Mouse (Mus musculus) kidney, embryonic 14.5 days (tissue): ENCODE data around the gene Ptprm. TPM values are rescaled to one million over a fixed set of nuclear protein-coding genes. Genes with fewer than 3 reads are reported as not detected.
"Not testable (repeated sequence)": the region's sequence is repeated elsewhere in the genome, so short reads cannot be mapped to it uniquely, and the experiment has no call there.

ENCODE experiments used
- ATAC-seq: fragments of 200-750 bp; cut with Nextera tagmentation; 2 replicates; pipeline ENCODE4 v1.8.0; 2017; ENCODE audit warnings: moderate number of reproducible peaks, mild to moderate bottlenecking, moderate TSS enrichment, moderate library complexity; ENCODE audit not compliant: low FRiP score, low TSS enrichment
- H3K27ac ChIP-seq: fragments of 300-500 bp; sonication (generic); 2 replicates; pipeline ENCODE4 v1.5.1; 2014; ENCODE audit warnings: low read depth, mild to moderate bottlenecking, low read length, moderate library complexity, mixed read lengths
- H3K27me3 ChIP-seq: fragments of 300-500 bp; sonication (generic); 2 replicates; pipeline ENCODE4 v1.6.1; 2014; ENCODE audit warnings: mild to moderate bottlenecking, low read length; ENCODE audit not compliant: control insufficient read depth, insufficient read depth
- H3K36me3 ChIP-seq: fragments of 300-500 bp; sonication (generic); 2 replicates; pipeline ENCODE4 v1.6.1; 2014; ENCODE audit warnings: low read length, mixed read lengths; ENCODE audit not compliant: control insufficient read depth, insufficient read depth
- H3K4me1 ChIP-seq: fragments of 300-500 bp; sonication (generic); 2 replicates; pipeline ENCODE4 v1.6.1; 2014; ENCODE audit warnings: low read length, mixed read lengths; ENCODE audit not compliant: control insufficient read depth, insufficient read depth
- H3K4me2 ChIP-seq: fragments of 300-500 bp; sonication (generic); replicated peaks from 2 replicates; pipeline ENCODE4 v1.6.1; 2014; ENCODE audit warnings: low read depth, mild to moderate bottlenecking, low read length
- H3K4me3 ChIP-seq: fragments of 300-500 bp; sonication (generic); 2 replicates; pipeline ENCODE4 v1.5.1; 2014; ENCODE audit warnings: mild to moderate bottlenecking, low read length
- H3K9ac ChIP-seq: fragments of 300-500 bp; sonication (generic); 2 replicates; pipeline ENCODE4 v1.6.1; 2014; ENCODE audit warnings: low read depth, mild to moderate bottlenecking, low read length, moderate library complexity
- H3K9me3 ChIP-seq: fragments of 300-500 bp; sonication (generic); 2 replicates; pipeline ENCODE4 v1.6.1; 2016; ENCODE audit warnings: low read length; ENCODE audit not compliant: control insufficient read depth
- WGBS: fragments of 180-500 bp; shearing (Covaris S2); extraction: QIAGEN DNeasy Blood & Tissue Kit; methylation state at CpG from one replicate; pipeline ENCODE4 v1.1.7; 2014; 5-methylcytosine and 5-hydroxymethylcytosine counted together
- polyA plus RNA-seq: library from polyadenylated mRNA; unstranded; fragments of >200 nt; fragmentation: Nextera tagmentation; extraction: Ambion mirVana; gene quantifications from 2 replicates; pipeline ENCODE4 v1.2.1, GENCODE M21; 2014

Gene Ptprm
- polyA plus RNA-seq, 1 experiment from 2014 or later: 22.6 TPM

DNA sequence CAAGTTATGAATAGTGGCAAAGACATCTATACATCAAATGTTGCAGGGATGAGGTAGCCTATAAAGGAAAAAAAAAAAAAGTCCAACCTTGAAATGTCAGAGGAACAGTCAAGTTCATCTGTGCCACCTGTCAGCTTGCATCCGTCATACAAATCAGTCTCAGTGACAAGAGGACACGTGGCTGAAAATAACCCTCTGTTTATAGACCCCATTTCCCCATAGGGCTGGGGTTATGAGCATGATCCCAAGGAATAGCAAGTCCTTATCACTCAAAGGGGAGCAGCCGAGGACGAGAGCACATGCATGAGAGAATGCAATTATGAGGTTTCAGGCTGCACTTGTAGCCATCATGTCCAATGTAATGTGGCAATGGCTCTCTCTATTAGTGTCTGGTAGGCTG, 482.9 kb downstream of the Ptprm start:
- Histone ChIP-seq H3K27ac (no peak overlapping the region), H3K4me2 (no peak overlapping the region), H3K27me3 (no peaks in the 10 kb centered on the region), H3K9ac (no peak overlapping the region), H3K9me3 (no peaks in the 10 kb centered on the region), H3K36me3 (no peaks in the 10 kb centered on the region), H3K4me3 (no peak overlapping the region), H3K4me1 (peaks cover 22% of the 10 kb centered on the region; the same call in 1 of the 2 replicates)
- WGBS: 75% methylated on average over 4 of the region's 4 CpGs
- no peak for ATAC-seq

DNA sequence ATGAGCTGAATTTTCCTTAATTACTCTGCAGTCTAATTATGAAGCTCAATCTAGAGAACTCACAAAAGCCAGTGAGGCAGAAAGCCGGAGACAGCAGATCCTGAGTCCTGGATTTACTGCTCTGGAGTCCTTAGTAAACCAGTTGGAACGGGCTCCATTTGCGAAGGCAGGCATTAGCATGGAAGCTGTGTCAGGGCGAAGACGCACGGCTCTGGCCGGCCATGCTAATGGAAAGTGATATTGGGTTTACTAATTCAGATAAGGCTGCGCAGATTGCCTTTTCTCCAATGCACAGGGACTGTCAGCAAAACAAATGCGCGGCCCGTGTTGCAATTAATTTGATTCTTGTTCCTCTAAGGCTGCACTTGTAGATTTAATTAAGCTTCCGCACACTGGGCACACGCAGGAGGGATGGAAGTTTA, 484.7 kb downstream of the Ptprm start:
- ATAC-seq: 0 out of 2 replicates have a peak, but pooled peaks have one; percentile 76
- Histone ChIP-seq H3K4me1 (peaks cover 16% of the 10 kb centered on the region; the same call in 1 of the 2 replicates), H3K36me3 (no peaks in the 10 kb centered on the region), H3K27me3 (no peaks in the 10 kb centered on the region), H3K27ac (no peak overlapping the region), H3K9ac (no peak overlapping the region), H3K4me2 (peak overlapping the region; percentile 26), H3K9me3 (no peaks in the 10 kb centered on the region), H3K4me3 (no peak overlapping the region)
- 39% methylated on average over 13 of the region's 13 CpGs for WGBS

DNA sequence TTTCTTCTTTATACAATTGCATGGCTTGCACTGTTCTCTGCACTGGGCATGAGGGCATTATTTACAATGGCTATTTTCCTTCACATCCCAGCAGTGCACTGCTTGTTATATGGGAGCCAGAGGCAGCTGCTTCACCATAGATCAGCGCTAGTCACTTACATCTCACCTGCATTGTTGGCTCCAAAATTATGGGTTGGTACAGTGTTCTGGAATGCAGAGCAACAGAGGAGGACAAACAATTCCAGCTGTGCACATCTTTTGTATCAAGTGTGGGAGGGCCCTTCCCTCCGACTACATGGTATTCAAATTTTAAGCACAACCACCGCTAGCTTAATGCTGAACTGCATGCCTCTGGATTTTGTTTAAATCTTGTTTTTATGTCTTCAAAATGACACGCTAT, 489.8 kb downstream of the Ptprm start:
- 73% methylated on average over 4 of the region's 4 CpGs for WGBS
- H3K36me3 ChIP-seq: no peaks in the 10 kb centered on the region
- H3K9ac ChIP-seq: no peak overlapping the region
- H3K4me1 ChIP-seq: no peaks in the 10 kb centered on the region
- no peak overlapping the region for H3K27ac ChIP-seq
- ATAC-seq: no peak
- H3K4me3 ChIP-seq: no peak overlapping the region
- H3K27me3 ChIP-seq: no peaks in the 10 kb centered on the region
- H3K9me3 ChIP-seq: no peaks in the 10 kb centered on the region
- no peak overlapping the region for H3K4me2 ChIP-seq

DNA sequence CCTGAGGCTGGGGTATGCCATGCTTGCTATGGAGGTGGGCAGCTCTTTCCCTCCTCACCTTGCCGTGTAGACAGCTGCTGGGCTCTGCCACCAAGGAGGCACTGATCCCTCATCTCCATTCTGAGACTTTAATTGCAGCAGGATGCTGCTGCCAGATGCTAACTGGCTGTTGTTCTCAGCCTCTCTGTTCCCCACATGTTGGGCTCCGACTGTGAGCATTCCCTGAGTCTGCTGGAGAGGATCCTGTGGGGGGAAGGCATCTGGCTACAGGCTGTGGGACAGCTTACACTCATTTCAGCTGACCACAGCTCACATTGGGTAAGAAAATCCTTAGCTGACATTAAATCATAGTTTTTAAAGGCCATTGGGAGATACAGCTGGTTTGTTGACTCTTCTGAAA, 492.7 kb downstream of the Ptprm start:
- no peak overlapping the region for H3K4me2 ChIP-seq
- no peaks in the 10 kb centered on the region for H3K27me3 ChIP-seq
- H3K9ac ChIP-seq: no peak overlapping the region
- H3K27ac ChIP-seq: no peak overlapping the region
- no peaks in the 10 kb centered on the region for H3K9me3 ChIP-seq
- 62% methylated on average over 2 of the region's 2 CpGs for WGBS
- H3K36me3 ChIP-seq: no peaks in the 10 kb centered on the region
- no peak for ATAC-seq
- no peak overlapping the region for H3K4me3 ChIP-seq
- H3K4me1 ChIP-seq: no peaks in the 10 kb centered on the region

DNA sequence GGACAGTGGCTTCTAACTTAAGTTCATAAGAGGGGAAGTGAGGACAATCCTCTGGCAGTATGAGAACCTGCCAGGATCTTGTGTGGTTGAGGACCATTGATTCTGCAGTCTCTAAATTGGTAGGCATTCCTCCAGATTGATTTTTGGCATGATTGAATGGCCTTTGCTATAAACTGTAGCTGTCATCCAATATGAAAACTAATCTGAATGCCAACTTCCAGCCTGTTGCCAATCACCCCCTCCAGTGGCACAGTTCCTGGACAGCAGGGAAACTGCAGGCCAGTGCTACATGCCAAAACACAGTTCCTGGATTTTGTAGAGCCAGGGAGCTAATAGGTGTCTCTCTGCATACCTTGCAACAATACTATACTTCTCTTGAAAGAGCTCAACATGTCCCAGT, 495.5 kb downstream of the Ptprm start:
- Histone ChIP-seq H3K9me3 (no peaks in the 10 kb centered on the region), H3K4me1 (no peaks in the 10 kb centered on the region), H3K9ac (no peak overlapping the region), H3K27ac (no peak overlapping the region), H3K27me3 (no peaks in the 10 kb centered on the region), H3K4me2 (no peak overlapping the region), H3K4me3 (no peak overlapping the region), H3K36me3 (no peaks in the 10 kb centered on the region)
- no peak for ATAC-seq

DNA sequence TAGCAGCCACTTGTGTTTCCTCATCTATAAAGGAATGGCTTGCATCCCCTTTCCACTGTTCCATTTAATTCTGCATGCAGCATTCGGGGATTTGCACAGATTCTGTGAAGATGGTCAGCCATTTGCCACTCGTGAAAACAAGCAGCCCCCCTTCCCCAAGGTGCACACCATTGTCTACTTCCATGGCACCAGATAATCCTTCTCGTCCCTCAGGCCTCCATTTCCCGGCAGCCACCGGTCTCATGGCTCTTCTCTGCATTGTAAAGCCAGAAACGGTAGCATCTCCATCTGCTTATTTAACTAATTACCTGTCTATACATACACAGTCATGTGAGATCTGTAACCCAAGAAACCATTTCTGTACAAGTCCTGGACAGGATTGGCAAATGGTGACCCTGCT, 501.8 kb downstream of the Ptprm start:
- 86% methylated on average over 6 of the region's 6 CpGs for WGBS
- H3K27ac ChIP-seq: no peak overlapping the region
- H3K4me3 ChIP-seq: no peak overlapping the region
- no peak overlapping the region for H3K4me2 ChIP-seq
- no peaks in the 10 kb centered on the region for H3K36me3 ChIP-seq
- no peaks in the 10 kb centered on the region for H3K27me3 ChIP-seq
- no peaks in the 10 kb centered on the region for H3K9me3 ChIP-seq
- ATAC-seq: no peak
- H3K4me1 ChIP-seq: no peaks in the 10 kb centered on the region
- H3K9ac ChIP-seq: no peak overlapping the region

DNA sequence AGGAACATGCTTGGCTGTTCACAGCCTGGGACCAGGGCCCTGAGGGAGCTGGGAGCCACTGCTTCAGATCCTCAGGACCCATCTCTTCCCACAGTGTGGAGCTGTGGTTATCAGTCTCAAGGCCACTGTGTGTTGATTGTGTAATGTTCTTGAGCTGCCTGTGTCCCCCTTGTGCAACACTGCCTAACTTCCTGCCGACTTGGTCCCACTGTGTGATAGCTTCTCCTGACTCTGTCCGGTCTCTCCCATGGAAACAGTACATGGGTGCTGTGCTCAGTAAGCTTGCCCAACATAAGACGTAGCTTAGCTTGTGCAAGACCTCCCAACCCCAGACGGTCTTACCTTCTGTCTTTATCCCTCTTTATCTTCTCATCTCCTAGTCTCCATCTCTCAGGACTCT, 507.2 kb downstream of the Ptprm start:
- ATAC-seq: not testable (repeated sequence)
- WGBS: 87% methylated on average over 4 of the region's 4 CpGs

DNA sequence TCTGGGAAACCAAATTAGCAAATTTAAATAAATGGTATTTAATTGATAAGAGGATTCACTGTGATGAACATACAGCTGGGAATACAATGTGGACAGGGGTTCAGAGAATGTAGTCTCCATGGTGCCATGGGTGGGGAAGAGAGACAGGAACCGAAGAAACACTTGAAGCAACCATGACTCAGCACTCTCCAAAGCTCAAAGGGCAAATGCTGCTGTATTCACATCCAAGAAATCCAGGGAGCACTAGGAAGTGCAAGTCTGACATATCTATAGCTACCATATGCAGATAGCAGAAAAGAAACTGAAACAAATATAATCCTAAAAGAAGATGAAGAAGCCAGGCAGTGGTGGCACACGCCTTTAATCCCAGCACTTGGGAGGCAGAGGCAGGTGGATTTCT, 531.9 kb downstream of the Ptprm start:
- Histone ChIP-seq H3K27ac (no peak overlapping the region), H3K36me3 (no peaks in the 10 kb centered on the region), H3K4me1 (no peaks in the 10 kb centered on the region), H3K4me2 (no peak overlapping the region), H3K4me3 (no peak overlapping the region), H3K9ac (no peak overlapping the region), H3K27me3 (no peaks in the 10 kb centered on the region), H3K9me3 (no peaks in the 10 kb centered on the region)
- WGBS: 88% methylated on average over 2 of the region's 2 CpGs
- ATAC-seq: no peak

More for the DNA sequence above, 507.2 kb downstream of the Ptprm start:
- not testable (repeated sequence) for H3K36me3 ChIP-seq, H3K27ac ChIP-seq, H3K9me3 ChIP-seq, H3K4me3 ChIP-seq, H3K4me2 ChIP-seq, H3K27me3 ChIP-seq, H3K4me1 ChIP-seq, H3K9ac ChIP-seq

DNA sequence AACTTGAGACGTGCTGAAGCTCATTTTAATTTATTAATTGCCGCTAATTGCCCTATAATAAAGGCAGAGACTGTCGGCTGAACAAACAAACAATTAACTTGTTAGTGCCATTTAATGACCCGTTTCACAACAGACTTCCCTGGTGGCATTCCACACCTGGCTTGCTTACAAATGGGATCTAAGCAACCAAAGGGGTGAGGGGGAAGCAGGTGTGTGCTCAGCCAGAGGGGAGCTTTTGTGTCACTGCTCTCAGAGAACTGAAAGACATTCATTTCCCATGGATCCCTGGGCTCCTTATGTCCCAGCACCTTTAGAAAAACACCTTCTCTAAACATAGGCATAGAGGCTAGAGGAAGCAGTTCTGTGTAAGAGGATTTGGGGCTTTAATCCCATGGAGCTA, 536.9 kb downstream of the Ptprm start:
- ATAC-seq: no peak
- H3K27me3 ChIP-seq: no peaks in the 10 kb centered on the region
- H3K4me1 ChIP-seq: no peaks in the 10 kb centered on the region
- H3K4me3 ChIP-seq: no peak overlapping the region
- no peak overlapping the region for H3K27ac ChIP-seq
- no peak overlapping the region for H3K9ac ChIP-seq
- WGBS: 32% methylated on average over 4 of the region's 4 CpGs
- H3K36me3 ChIP-seq: no peaks in the 10 kb centered on the region
- H3K4me2 ChIP-seq: no peak overlapping the region
- no peaks in the 10 kb centered on the region for H3K9me3 ChIP-seq

DNA sequence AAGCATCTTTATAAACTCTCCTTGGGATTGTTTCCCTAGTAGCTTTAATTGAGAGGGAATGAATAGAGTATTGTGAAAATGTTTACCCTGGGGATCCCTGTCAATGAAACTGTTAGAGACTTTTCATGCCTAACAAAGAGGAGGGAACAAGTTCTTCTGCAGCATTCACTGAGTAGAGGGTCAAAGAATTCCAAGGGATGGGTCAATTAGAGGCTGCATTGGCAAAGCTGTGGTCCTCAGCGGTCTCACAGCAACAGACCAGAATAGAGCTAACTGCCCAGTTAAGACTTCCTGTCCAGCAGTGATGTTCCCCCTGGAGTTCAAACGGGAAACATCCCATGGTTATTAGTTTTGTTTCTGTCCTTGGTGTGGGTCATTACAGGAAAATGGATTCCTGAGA, 538.3 kb downstream of the Ptprm start:
- H3K4me1 ChIP-seq: no peaks in the 10 kb centered on the region
- H3K27me3 ChIP-seq: no peaks in the 10 kb centered on the region
- no peak overlapping the region for H3K4me3 ChIP-seq
- no peak overlapping the region for H3K4me2 ChIP-seq
- no peak for ATAC-seq
- no peak overlapping the region for H3K9ac ChIP-seq
- no peak overlapping the region for H3K27ac ChIP-seq
- WGBS: 70% methylated on average over 2 of the region's 2 CpGs
- no peaks in the 10 kb centered on the region for H3K36me3 ChIP-seq
- H3K9me3 ChIP-seq: no peaks in the 10 kb centered on the region
